Mouse (Mus musculus): ENCODE measurements around the gene Olfr839-ps1.

Olfr839-ps1 gene

GRCm38 (mm10) chr9:19177212-19177611 is at the start of gene Olfr839-ps1:
Olfr839-ps1 (minus strand) TSS chr9:19177312.
- DNase-seq (ENCODE audit: low read depth, low spot score), result no peak

- no peak for DNase-seq (ENCODE audit: low read depth, low spot score)
These were observed 41.1 kb downstream of the Olfr839-ps1 start, which contains the start of gene Olfr837 for GRCm38 (mm10) chr9:19136017-19136416. Olfr837 (plus strand) TSS chr9:19136317.

- no peak for DNase-seq (ENCODE audit: low read depth, low spot score)
These were observed 57.0 kb downstream of the Olfr839-ps1 start, which contains the start of gene Olfr836 for GRCm38 (mm10) chr9:19120082-19120481. Olfr836 (plus strand) TSS chr9:19120382.

Data from retina, postnatal 7 days (tissue).